Mouse (Mus musculus): ENCODE results near the gene Ralgps2.

DNA sequence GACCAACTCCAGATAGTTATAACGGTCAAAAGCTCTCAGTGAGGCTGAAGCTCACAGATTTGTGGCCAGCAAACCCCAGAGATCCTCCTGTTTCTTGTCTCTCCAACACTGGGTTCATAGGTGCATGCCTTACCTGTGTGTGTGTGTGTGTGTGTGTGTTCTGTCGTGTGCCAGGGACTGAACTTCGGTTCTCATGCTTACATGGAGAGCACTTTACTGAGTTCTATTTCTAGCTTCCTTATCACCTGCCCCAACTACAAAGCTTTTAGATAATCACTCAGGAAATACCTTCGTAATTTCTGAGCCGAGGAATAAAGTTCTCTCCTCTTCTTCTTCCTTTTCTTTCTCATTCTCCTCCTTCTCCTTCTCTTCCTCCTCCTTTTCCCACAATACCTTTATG lies 19.6 kb upstream of the Ralgps2 start:
- TF ChIP-seq POLR2A (IDR thresholded peaks at IDR 0.05; ENCODE audit: low read depth, low read length) (no peak), CTCF (conservative IDR thresholded peaks at IDR 0.05; ENCODE audit: insufficient read depth, insufficient read length, low read depth, low read length) (no peak)
